Mouse (Mus musculus): Measurements from ENCODE around the gene Fuca2. TPM values are rescaled to one million over a fixed set of nuclear protein-coding genes. Genes with fewer than 3 reads are reported as not detected.
"Not testable (repeated sequence)": the region's sequence is repeated elsewhere in the genome, so short reads cannot be mapped to it uniquely, and the experiment has no call there.

Gene Fuca2
- 21.3 and 23.6 TPM in 2 replicates for polyA plus RNA-seq (2016; fragmentation: Nextera tagmentation; extraction: Ambion mirVana)

GRCm38 (mm10) chr10:13499331-13499730, at the start of gene Fuca2:
TSS of gene Fuca2 (plus strand) at chr10:13499540.
- H3K36me3 ChIP-seq: no peaks in the 10 kb centered on the region
- peaks cover 13% of the 10 kb centered on the region for H3K4me1 ChIP-seq
- no peak within 1 kb of the TSS for H3K27ac ChIP-seq
- no peak for DNase-seq (ENCODE audit: low spot score)
- H3K4me3 ChIP-seq: no peak within 1 kb of the TSS
- 90% methylated on average over 2 of the region's 2 CpGs for WGBS
- peaks cover 5% of the 10 kb centered on the region; the same call in 1 of the 2 replicates for H3K27me3 ChIP-seq (ENCODE audit: low read depth, poor library complexity, severe bottlenecking)
- H3K9me3 ChIP-seq (replicated peaks): no peaks in the 10 kb centered on the region

DNA sequence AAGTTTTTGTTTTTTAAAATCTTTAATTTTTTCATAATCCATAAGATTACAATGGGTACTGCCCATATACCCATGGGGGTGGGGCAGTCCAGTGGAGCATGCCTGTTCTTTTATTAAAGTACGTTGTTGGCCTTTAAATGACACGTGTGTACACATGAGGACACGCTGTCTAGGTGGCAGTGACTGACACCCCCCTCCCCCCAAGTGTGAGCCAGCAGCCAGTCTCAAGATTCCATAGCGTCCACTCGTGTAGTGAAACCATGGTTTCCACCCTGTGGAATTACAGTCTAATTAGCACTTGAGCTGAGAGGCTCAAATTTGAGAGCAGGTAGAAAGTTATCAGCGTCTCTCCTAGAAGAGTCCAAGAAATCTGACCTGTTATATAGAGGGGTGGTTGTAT, 47.7 kb upstream of the Fuca2 start:
- H3K4me1 ChIP-seq: no peaks in the 10 kb centered on the region
- no peak overlapping the region for H3K27ac ChIP-seq
- H3K4me3 ChIP-seq: no peak overlapping the region
- no peaks in the 10 kb centered on the region for H3K36me3 ChIP-seq
- WGBS: 92% methylated on average over 6 of the region's 6 CpGs
- no peak for DNase-seq (ENCODE audit: low spot score)
- no peaks in the 10 kb centered on the region for H3K27me3 ChIP-seq (ENCODE audit: low read depth, poor library complexity, severe bottlenecking)
- no peaks in the 10 kb centered on the region for H3K9me3 ChIP-seq (replicated peaks)

GRCm38 (mm10) chr10:13453200-13453990, 45.9 kb upstream of the Fuca2 start:
- no peaks in the 10 kb centered on the region for H3K36me3 ChIP-seq
- DNase-seq (ENCODE audit: low spot score): peak; percentile 25
- no peaks in the 10 kb centered on the region for H3K27me3 ChIP-seq (ENCODE audit: low read depth, poor library complexity, severe bottlenecking)
- no peaks in the 10 kb centered on the region for H3K4me1 ChIP-seq
- H3K27ac ChIP-seq: no peak overlapping the region
- no peaks in the 10 kb centered on the region for H3K9me3 ChIP-seq (replicated peaks)
- no peak overlapping the region for H3K4me3 ChIP-seq
- WGBS: 76% methylated on average over 13 of the region's 13 CpGs

GRCm38 (mm10) chr10:13464295-13464694, 35.0 kb upstream of the Fuca2 start:
- not testable (repeated sequence) for H3K9me3 ChIP-seq (replicated peaks); H3K4me1 ChIP-seq; H3K27me3 ChIP-seq (ENCODE audit: low read depth, poor library complexity, severe bottlenecking); H3K36me3 ChIP-seq; DNase-seq (ENCODE audit: low spot score); H3K4me3 ChIP-seq; H3K27ac ChIP-seq
- 88% methylated on average over 3 of the region's 3 CpGs for WGBS

- Histone ChIP-seq H3K36me3 (no peaks in the 10 kb centered on the region), H3K4me3 (no peak overlapping the region), H3K9me3 (replicated peaks) (no peaks in the 10 kb centered on the region), H3K27ac (no peak overlapping the region), H3K27me3 (ENCODE audit: low read depth, poor library complexity, severe bottlenecking) (peaks cover 13% of the 10 kb centered on the region), H3K4me1 (no peaks in the 10 kb centered on the region)
- WGBS: 83% methylated on average over 5 of the region's 5 CpGs
- no peak for DNase-seq (ENCODE audit: low spot score)
Measured at GRCm38 (mm10) chr10:13466925-13467324, 32.4 kb upstream of the Fuca2 start.

DNA sequence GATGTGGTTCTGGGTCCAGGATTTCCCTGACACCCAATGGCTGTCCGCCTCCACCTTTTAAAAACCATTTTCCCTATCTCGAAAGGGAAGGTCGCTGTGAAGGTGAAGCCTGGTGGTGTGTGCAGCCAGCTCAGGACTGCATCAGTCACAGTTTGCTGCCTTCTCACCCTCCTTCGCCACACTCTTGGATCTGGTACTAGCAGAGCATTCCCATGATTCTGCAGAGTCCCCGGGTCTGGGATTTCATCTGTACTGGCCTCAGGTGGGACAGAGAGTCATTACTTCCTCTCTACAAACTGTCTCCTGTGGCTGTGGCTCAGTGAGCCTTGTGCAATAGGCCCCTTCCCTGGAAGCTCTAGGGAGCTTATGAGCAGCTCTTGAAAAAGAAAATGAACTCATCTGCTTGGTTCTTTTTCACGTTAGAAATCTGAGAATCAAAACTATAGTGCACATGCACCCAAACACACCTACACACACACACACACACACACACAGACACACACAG, 31.3 kb upstream of the Fuca2 start:
- H3K36me3 ChIP-seq; H3K4me1 ChIP-seq; DNase-seq (ENCODE audit: low spot score); H3K9me3 ChIP-seq (replicated peaks); H3K4me3 ChIP-seq; H3K27ac ChIP-seq: not testable (repeated sequence)
- peaks cover 24% of the 10 kb centered on the region for H3K27me3 ChIP-seq (ENCODE audit: low read depth, poor library complexity, severe bottlenecking)
- WGBS: 89% methylated on average over 6 of the region's 6 CpGs

DNA sequence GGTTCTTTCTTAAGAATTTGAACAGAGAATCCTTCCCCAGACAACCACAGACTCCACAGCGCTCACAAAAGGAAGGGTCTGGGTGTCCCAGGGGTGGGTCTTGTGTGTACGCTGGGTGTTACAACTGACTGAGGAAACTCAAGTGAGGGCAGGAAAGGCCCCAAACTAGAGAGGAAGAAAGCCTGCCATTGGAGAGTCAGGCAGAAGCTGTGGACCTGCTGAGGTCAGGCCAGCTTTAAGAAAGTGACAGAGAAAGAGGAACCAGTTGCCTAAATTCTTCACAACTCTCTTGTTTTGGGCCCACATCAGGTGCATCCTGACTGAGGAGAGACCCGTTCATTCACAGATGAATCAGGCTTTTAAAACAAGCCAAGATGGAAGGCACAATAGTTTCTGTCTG, 29.1 kb upstream of the Fuca2 start:
- 91% methylated on average over 3 of the region's 3 CpGs for WGBS
- no peaks in the 10 kb centered on the region for H3K36me3 ChIP-seq
- no peak overlapping the region for H3K27ac ChIP-seq
- no peak for DNase-seq (ENCODE audit: low spot score)
- no peak overlapping the region for H3K4me3 ChIP-seq
- peaks cover 19% of the 10 kb centered on the region for H3K4me1 ChIP-seq
- no peaks in the 10 kb centered on the region for H3K9me3 ChIP-seq (replicated peaks)
- peaks cover 46% of the 10 kb centered on the region for H3K27me3 ChIP-seq (ENCODE audit: low read depth, poor library complexity, severe bottlenecking)

DNA sequence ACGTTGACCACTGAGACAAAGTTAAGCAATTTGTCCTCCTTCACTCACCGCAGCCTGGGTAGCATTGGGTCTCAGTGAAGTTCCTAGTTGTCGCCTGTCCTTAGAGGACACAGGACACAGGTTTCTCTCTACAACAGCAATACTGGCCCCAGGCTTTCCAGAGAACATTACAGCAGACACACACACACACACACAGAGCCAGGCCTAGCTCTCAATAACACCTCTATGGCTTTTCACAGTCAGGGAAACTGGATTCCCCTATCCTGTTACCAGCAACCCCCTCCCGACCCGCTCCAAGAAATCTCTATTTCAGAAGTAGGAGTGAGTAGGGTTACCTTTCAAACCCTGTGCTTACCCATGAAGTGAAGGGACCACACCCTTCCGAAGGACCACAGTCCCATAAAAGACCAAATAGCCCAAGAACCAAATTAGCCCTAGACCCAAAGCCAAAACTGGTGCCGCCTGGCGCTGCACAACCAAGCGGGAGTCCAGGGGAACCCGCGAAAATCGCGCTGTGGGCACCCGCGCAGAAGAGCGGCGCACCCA, 26.0 kb upstream of the Fuca2 start:
- DNase-seq (ENCODE audit: low spot score): peak; percentile 34
- Histone ChIP-seq H3K27ac (peak overlapping the region; percentile 77; the same call in 1 of the 2 replicates), H3K27me3 (ENCODE audit: low read depth, poor library complexity, severe bottlenecking) (peaks cover 60% of the 10 kb centered on the region)

GRCm38 (mm10) chr10:13473833-13474567, 25.3 kb upstream of the Fuca2 start, which contains the start of gene Phactr2:
TSS of gene Phactr2 (minus strand) at chr10:13474412.
- H3K4me1 ChIP-seq: peaks cover 19% of the 10 kb centered on the region
- WGBS: under 1% methylated on average over 71 of the region's 71 CpGs
- peaks cover 60% of the 10 kb centered on the region for H3K27me3 ChIP-seq (ENCODE audit: low read depth, poor library complexity, severe bottlenecking)
- no peaks in the 10 kb centered on the region for H3K9me3 ChIP-seq (replicated peaks)
- H3K36me3 ChIP-seq: no peaks in the 10 kb centered on the region
- H3K4me3 ChIP-seq: peak within 1 kb of the TSS; percentile 76
- DNase-seq (ENCODE audit: low spot score): peak; percentile 72
- H3K27ac ChIP-seq: peak within 1 kb of the TSS; percentile 77

More for the DNA sequence above, 26.0 kb upstream of the Fuca2 start:
- Histone ChIP-seq H3K4me1 (peaks cover 19% of the 10 kb centered on the region), H3K36me3 (no peaks in the 10 kb centered on the region), H3K4me3 (peak overlapping the region; percentile 76), H3K9me3 (replicated peaks) (no peaks in the 10 kb centered on the region)
- 14% methylated on average over 17 of the region's 17 CpGs for WGBS

- H3K36me3 ChIP-seq: no peaks in the 10 kb centered on the region
- H3K27me3 ChIP-seq (ENCODE audit: low read depth, poor library complexity, severe bottlenecking): peaks cover 60% of the 10 kb centered on the region
- H3K9me3 ChIP-seq (replicated peaks): no peaks in the 10 kb centered on the region
- peaks cover 19% of the 10 kb centered on the region for H3K4me1 ChIP-seq
- peak overlapping the region; percentile 77 for H3K27ac ChIP-seq
- H3K4me3 ChIP-seq: peak overlapping the region; percentile 76
- no peak for DNase-seq (ENCODE audit: low spot score)
- WGBS: 4% methylated on average over 10 of the region's 10 CpGs
Measured at GRCm38 (mm10) chr10:13474568-13474955, 24.8 kb upstream of the Fuca2 start.

DNA sequence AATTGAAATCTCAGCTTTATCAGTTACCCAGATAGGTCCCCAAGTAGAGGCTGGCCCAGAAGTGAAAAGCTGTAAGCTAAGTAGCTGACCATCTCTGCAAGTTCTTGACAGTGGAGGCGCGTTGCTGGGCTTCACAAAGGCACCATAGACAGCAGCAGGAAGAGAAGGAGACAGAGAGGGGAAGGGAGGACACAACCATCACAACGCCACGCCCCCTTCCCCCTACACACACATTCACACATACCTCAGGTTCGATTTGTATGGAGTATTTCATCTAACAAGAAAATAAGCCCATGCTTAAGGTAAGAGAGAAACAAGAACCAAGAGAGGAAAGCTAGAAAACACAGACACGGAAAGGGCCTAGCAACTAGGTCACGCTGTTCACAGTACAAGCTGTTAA, 24.2 kb upstream of the Fuca2 start:
- H3K27ac ChIP-seq: no peak overlapping the region
- 31% methylated on average over 7 of the region's 7 CpGs for WGBS
- DNase-seq (ENCODE audit: low spot score): no peak
- no peak overlapping the region for H3K4me3 ChIP-seq
- H3K27me3 ChIP-seq (ENCODE audit: low read depth, poor library complexity, severe bottlenecking): peaks cover 60% of the 10 kb centered on the region
- no peaks in the 10 kb centered on the region for H3K9me3 ChIP-seq (replicated peaks)
- H3K36me3 ChIP-seq: no peaks in the 10 kb centered on the region
- H3K4me1 ChIP-seq: peaks cover 19% of the 10 kb centered on the region

DNA sequence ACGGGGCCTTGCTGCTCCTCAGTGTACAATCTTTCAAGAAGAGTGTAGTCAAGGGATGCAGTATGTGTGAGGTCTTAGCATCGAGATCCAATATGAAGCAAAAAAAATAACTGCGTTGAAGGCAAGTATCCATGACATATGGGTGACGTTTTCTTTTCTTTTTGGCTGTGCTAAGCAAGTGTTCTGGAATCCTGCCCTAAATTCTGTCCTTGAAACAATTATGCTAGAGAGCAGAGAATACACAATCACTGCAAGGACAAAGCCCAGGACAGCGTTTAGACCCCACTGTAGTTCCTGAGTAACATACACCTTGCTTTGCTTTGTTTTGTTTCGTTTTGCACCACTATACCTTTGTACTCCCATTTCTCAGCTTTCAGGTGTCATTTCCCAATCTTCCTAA, 20.0 kb upstream of the Fuca2 start:
- H3K9me3 ChIP-seq (replicated peaks): no peaks in the 10 kb centered on the region
- no peak overlapping the region for H3K27ac ChIP-seq
- peaks cover 23% of the 10 kb centered on the region for H3K27me3 ChIP-seq (ENCODE audit: low read depth, poor library complexity, severe bottlenecking)
- no peak for DNase-seq (ENCODE audit: low spot score)
- H3K36me3 ChIP-seq: no peaks in the 10 kb centered on the region
- no peak overlapping the region for H3K4me3 ChIP-seq
- peaks cover 8% of the 10 kb centered on the region for H3K4me1 ChIP-seq
- 89% methylated on average over 6 of the region's 6 CpGs for WGBS

GRCm38 (mm10) chr10:13485958-13486357, 13.4 kb upstream of the Fuca2 start:
- Histone ChIP-seq H3K27me3 (ENCODE audit: low read depth, poor library complexity, severe bottlenecking) (no peaks in the 10 kb centered on the region), H3K4me3 (no peak overlapping the region), H3K9me3 (replicated peaks) (no peaks in the 10 kb centered on the region), H3K36me3 (no peaks in the 10 kb centered on the region), H3K27ac (no peak overlapping the region), H3K4me1 (no peaks in the 10 kb centered on the region)
- no peak for DNase-seq (ENCODE audit: low spot score)
- WGBS: 81% methylated on average over 4 of the region's 4 CpGs
